Mouse (Mus musculus): ENCODE results near the gene Spata31d1a. TPM values are rescaled to one million over a fixed set of nuclear protein-coding genes. Genes with fewer than 3 reads are reported as not detected.
"Not testable (repeated sequence)": the region's sequence is repeated elsewhere in the genome, so short reads cannot be mapped to it uniquely, and the experiment has no call there.

The Spata31d1a gene
- 0.51 TPM in 1 of 2 replicates, not detected in the other for polyA plus RNA-seq (2016; fragmentation: Nextera tagmentation; extraction: Ambion mirVana)

DNA sequence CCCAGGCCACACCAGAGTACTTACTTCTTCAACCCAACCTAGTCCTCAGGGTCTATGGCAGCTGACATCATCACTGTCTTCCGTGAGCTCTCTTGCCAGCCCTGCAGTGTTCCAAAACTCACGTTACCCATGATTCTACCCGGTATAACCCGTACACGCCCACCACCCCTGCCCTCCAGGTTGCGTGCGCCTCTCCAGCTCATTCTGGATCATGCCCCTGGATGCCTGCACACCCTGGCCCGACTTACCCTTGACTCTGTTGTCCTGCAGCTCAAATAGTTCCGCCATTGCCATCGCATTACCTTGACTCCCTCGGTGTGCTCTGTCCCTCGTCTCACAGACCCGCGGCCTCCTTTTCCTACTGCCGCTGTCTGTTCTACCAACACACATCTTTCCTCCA lies at the start of gene Spata31d1a:
Gene Spata31d1a, minus strand, starts transcription at position 101 of the 400 bp plus-strand sequence.
- Histone ChIP-seq H3K9ac (no peak within 1 kb of the TSS), H3K27ac (no peak within 1 kb of the TSS), H3K9me3 (no peaks in the 10 kb centered on the region), H3K36me3 (no peaks in the 10 kb centered on the region), H3K27me3 (no peaks in the 10 kb centered on the region), H3K4me2 (replicated peaks) (no peak within 1 kb of the TSS), H3K4me3 (no peak within 1 kb of the TSS), H3K4me1 (no peaks in the 10 kb centered on the region)
- no peak for ATAC-seq (ENCODE audit: insufficient number of reproducible peaks, insufficient read depth, low FRiP score, low TSS enrichment)
- WGBS: 91% methylated on average over 15 of the region's 15 CpGs

DNA sequence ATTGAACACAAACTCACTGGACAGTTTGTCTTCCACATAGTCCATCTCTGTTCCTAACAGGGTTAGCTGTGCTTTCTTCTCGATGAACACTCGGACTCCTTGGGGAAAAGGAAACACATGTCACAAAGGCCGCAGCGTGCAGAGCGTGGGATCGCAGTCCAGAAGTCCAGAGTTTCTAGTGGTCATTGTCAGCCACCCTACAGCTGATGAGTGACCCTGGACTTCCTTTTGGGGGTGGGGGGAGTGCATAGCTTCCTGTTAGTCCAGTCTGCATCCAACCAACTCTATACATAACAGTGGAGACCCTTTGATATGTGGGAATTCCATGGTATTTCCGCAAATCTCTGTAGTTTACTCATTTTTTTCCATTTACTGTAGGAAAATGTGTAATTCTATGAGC lies 46.8 kb upstream of the Spata31d1a start:
- H3K9me3 ChIP-seq: no peaks in the 10 kb centered on the region
- H3K9ac ChIP-seq: no peak overlapping the region
- H3K4me2 ChIP-seq (replicated peaks): no peak overlapping the region
- H3K4me1 ChIP-seq: no peaks in the 10 kb centered on the region
- no peak overlapping the region for H3K27ac ChIP-seq
- no peak for ATAC-seq (ENCODE audit: insufficient number of reproducible peaks, insufficient read depth, low FRiP score, low TSS enrichment)
- H3K36me3 ChIP-seq: peaks cover 60% of the 10 kb centered on the region
- no peaks in the 10 kb centered on the region for H3K27me3 ChIP-seq
- H3K4me3 ChIP-seq: no peak overlapping the region
- WGBS: 93% methylated on average over 7 of the region's 7 CpGs

DNA sequence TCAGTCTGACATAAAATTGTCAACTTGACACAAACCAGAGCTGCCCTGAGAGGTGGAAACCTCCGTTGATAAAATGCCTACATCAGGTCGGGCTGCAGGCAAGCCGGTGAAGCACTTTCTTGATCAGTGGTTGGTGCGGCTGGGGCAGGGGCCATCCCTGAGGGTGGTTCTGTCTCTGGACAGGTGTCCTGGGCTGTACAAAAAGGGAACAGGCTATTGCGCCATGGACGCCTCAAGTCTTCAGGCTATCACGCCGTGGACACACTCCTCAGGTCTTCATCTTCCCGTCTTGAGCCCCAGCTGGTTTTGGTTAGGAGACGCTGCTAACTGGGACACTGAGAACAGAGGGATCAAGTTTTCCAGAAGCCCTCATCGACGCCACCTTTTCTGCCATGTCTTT lies 40.2 kb upstream of the Spata31d1a start:
- Histone ChIP-seq H3K4me2 (replicated peaks) (no peak overlapping the region), H3K27ac (no peak overlapping the region), H3K9me3 (no peaks in the 10 kb centered on the region), H3K4me3 (no peak overlapping the region), H3K4me1 (no peaks in the 10 kb centered on the region), H3K27me3 (no peaks in the 10 kb centered on the region), H3K36me3 (peaks cover 11% of the 10 kb centered on the region), H3K9ac (no peak overlapping the region)
- no peak for ATAC-seq (ENCODE audit: insufficient number of reproducible peaks, insufficient read depth, low FRiP score, low TSS enrichment)
- 47% methylated on average over 12 of the region's 12 CpGs for WGBS

- no peak within 1 kb of the TSS for H3K4me3 ChIP-seq
- H3K4me2 ChIP-seq (replicated peaks): no peak within 1 kb of the TSS
- no peaks in the 10 kb centered on the region for H3K9me3 ChIP-seq
- H3K9ac ChIP-seq: no peak within 1 kb of the TSS
- H3K4me1 ChIP-seq: no peaks in the 10 kb centered on the region
- H3K27ac ChIP-seq: no peak within 1 kb of the TSS
- no peaks in the 10 kb centered on the region for H3K27me3 ChIP-seq
- no peak for ATAC-seq (ENCODE audit: insufficient number of reproducible peaks, insufficient read depth, low FRiP score, low TSS enrichment)
- H3K36me3 ChIP-seq: no peaks in the 10 kb centered on the region
- WGBS: 81% methylated on average over 9 of the region's 9 CpGs
Observed at GRCm38 (mm10) chr13:59746711-59747110, 36.6 kb upstream of the Spata31d1a start, which contains the start of gene 1700014D04Rik. 1700014D04Rik (minus strand) TSS chr13:59746752.

DNA sequence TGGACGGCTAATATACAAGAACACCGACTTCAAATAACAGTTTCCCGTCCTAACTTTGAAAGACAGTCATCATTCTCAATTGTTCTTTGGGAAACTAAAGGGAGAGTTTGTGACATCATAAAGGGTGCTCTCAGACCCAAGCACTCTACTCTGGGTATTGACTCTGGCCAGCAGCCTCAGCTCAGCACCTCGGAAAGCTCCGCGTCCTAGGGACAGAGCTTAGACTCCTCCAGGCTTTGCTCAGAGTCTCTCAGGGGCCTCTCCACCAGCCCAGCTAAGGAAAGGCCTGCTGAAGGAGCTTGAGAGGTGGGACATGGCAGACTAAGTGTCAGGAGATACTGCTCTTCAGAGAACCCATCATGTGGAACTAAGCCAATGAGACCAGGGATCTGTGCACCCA lies 36.0 kb upstream of the Spata31d1a start:
- Histone ChIP-seq H3K9ac (no peak overlapping the region), H3K4me1 (no peaks in the 10 kb centered on the region), H3K9me3 (no peaks in the 10 kb centered on the region), H3K4me2 (replicated peaks) (no peak overlapping the region), H3K4me3 (no peak overlapping the region), H3K36me3 (no peaks in the 10 kb centered on the region), H3K27ac (no peak overlapping the region), H3K27me3 (no peaks in the 10 kb centered on the region)
- 72% methylated on average over 5 of the region's 6 CpGs for WGBS
- no peak for ATAC-seq (ENCODE audit: insufficient number of reproducible peaks, insufficient read depth, low FRiP score, low TSS enrichment)

GRCm38 (mm10) chr13:59745462-59745861 lies 35.3 kb upstream of the Spata31d1a start:
- no peak overlapping the region for H3K4me2 ChIP-seq (replicated peaks)
- H3K4me3 ChIP-seq: no peak overlapping the region
- no peak overlapping the region for H3K27ac ChIP-seq
- H3K9me3 ChIP-seq: no peaks in the 10 kb centered on the region
- H3K4me1 ChIP-seq: no peaks in the 10 kb centered on the region
- 84% methylated on average over 6 of the region's 6 CpGs for WGBS
- ATAC-seq (ENCODE audit: insufficient number of reproducible peaks, insufficient read depth, low FRiP score, low TSS enrichment): no peak
- H3K27me3 ChIP-seq: no peaks in the 10 kb centered on the region
- no peaks in the 10 kb centered on the region for H3K36me3 ChIP-seq
- H3K9ac ChIP-seq: no peak overlapping the region

- WGBS: 75% methylated on average over 10 of the region's 10 CpGs
- H3K9ac ChIP-seq: no peak overlapping the region
- no peaks in the 10 kb centered on the region for H3K9me3 ChIP-seq
- H3K27ac ChIP-seq: no peak overlapping the region
- no peak overlapping the region for H3K4me3 ChIP-seq
- no peaks in the 10 kb centered on the region for H3K4me1 ChIP-seq
- no peaks in the 10 kb centered on the region for H3K27me3 ChIP-seq
- H3K36me3 ChIP-seq: no peaks in the 10 kb centered on the region
- ATAC-seq (ENCODE audit: insufficient number of reproducible peaks, insufficient read depth, low FRiP score, low TSS enrichment): no peak
- H3K4me2 ChIP-seq (replicated peaks): no peak overlapping the region
Observed at GRCm38 (mm10) chr13:59741697-59742096, 31.6 kb upstream of the Spata31d1a start.

- no peaks in the 10 kb centered on the region for H3K4me1 ChIP-seq
- no peak overlapping the region for H3K27ac ChIP-seq
- no peak overlapping the region for H3K9ac ChIP-seq
- ATAC-seq (ENCODE audit: insufficient number of reproducible peaks, insufficient read depth, low FRiP score, low TSS enrichment): no peak
- no peaks in the 10 kb centered on the region for H3K27me3 ChIP-seq
- no peak overlapping the region for H3K4me3 ChIP-seq
- 91% methylated on average over 11 of the region's 11 CpGs for WGBS
- H3K36me3 ChIP-seq: no peaks in the 10 kb centered on the region
- H3K9me3 ChIP-seq: no peaks in the 10 kb centered on the region
- no peak overlapping the region for H3K4me2 ChIP-seq (replicated peaks)
Observed at GRCm38 (mm10) chr13:59741096-59741495, 31.0 kb upstream of the Spata31d1a start.

GRCm38 (mm10) chr13:59739397-59739796 lies 29.3 kb upstream of the Spata31d1a start:
- WGBS: 91% methylated on average over 4 of the region's 4 CpGs
- Histone ChIP-seq H3K4me3 (no peak overlapping the region), H3K27ac (no peak overlapping the region), H3K9ac (no peak overlapping the region), H3K36me3 (no peaks in the 10 kb centered on the region), H3K27me3 (no peaks in the 10 kb centered on the region), H3K4me1 (no peaks in the 10 kb centered on the region), H3K9me3 (no peaks in the 10 kb centered on the region), H3K4me2 (replicated peaks) (no peak overlapping the region)
- no peak for ATAC-seq (ENCODE audit: insufficient number of reproducible peaks, insufficient read depth, low FRiP score, low TSS enrichment)

- Histone ChIP-seq H3K4me3 (no peak overlapping the region), H3K27me3 (no peaks in the 10 kb centered on the region), H3K4me1 (no peaks in the 10 kb centered on the region), H3K4me2 (replicated peaks) (no peak overlapping the region), H3K27ac (no peak overlapping the region), H3K9me3 (no peaks in the 10 kb centered on the region), H3K9ac (no peak overlapping the region), H3K36me3 (no peaks in the 10 kb centered on the region)
- WGBS: 84% methylated on average over 2 of the region's 2 CpGs
- no peak for ATAC-seq (ENCODE audit: insufficient number of reproducible peaks, insufficient read depth, low FRiP score, low TSS enrichment)
Observed at GRCm38 (mm10) chr13:59738455-59738854, 28.3 kb upstream of the Spata31d1a start.

- no peak for ATAC-seq (ENCODE audit: insufficient number of reproducible peaks, insufficient read depth, low FRiP score, low TSS enrichment)
- 25% methylated on average over 3 of the region's 3 CpGs for WGBS
Observed at GRCm38 (mm10) chr13:59735190-59735589, 25.1 kb upstream of the Spata31d1a start.

DNA sequence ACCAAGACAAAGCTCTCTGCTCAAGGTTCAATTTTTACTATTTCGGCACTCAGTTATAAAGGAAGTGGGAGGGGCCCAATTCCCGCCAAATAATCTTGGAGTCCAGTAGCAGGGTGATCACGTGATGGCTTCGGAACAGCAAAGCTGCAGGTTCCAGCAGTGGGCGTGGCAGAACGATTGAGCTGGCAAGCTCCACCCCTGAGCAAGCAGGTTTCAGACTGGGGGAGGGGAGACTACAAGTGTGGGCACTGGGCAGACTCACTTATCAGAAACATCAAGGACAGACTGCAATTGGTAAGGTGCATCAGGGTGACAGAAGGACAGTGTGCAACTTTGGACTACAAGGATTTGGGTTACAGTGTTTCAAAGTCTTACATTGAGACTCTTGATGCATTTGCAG lies 24.2 kb upstream of the Spata31d1a start:
- H3K4me2 ChIP-seq (replicated peaks); H3K4me1 ChIP-seq; H3K27ac ChIP-seq; H3K4me3 ChIP-seq; H3K27me3 ChIP-seq; H3K9ac ChIP-seq; H3K9me3 ChIP-seq; H3K36me3 ChIP-seq; ATAC-seq (ENCODE audit: insufficient number of reproducible peaks, insufficient read depth, low FRiP score, low TSS enrichment): not testable (repeated sequence)
- 34% methylated on average over 6 of the region's 6 CpGs for WGBS

More at GRCm38 (mm10) chr13:59735190-59735589, 25.1 kb upstream of the Spata31d1a start:
- no peak overlapping the region for H3K27ac ChIP-seq
- H3K4me2 ChIP-seq (replicated peaks): no peak overlapping the region
- no peak overlapping the region for H3K4me3 ChIP-seq
- H3K9me3 ChIP-seq: no peaks in the 10 kb centered on the region
- no peaks in the 10 kb centered on the region for H3K36me3 ChIP-seq
- no peaks in the 10 kb centered on the region for H3K27me3 ChIP-seq
- no peak overlapping the region for H3K9ac ChIP-seq
- H3K4me1 ChIP-seq: no peaks in the 10 kb centered on the region

GRCm38 (mm10) chr13:59733936-59734335 lies 23.8 kb upstream of the Spata31d1a start:
- Histone ChIP-seq H3K27ac (no peak overlapping the region), H3K4me2 (replicated peaks) (no peak overlapping the region), H3K9ac (no peak overlapping the region), H3K36me3 (no peaks in the 10 kb centered on the region), H3K4me1 (no peaks in the 10 kb centered on the region), H3K9me3 (no peaks in the 10 kb centered on the region), H3K4me3 (no peak overlapping the region), H3K27me3 (no peaks in the 10 kb centered on the region)
- 73% methylated on average over 4 of the region's 4 CpGs for WGBS
- no peak for ATAC-seq (ENCODE audit: insufficient number of reproducible peaks, insufficient read depth, low FRiP score, low TSS enrichment)

Data from embryonic facial prominence, embryonic 12.5 days (tissue).